Mouse (Mus musculus): Measurements from ENCODE around the gene Tcerg1l. TPM values are rescaled to one million over a fixed set of nuclear protein-coding genes. Genes with fewer than 3 reads are reported as not detected.

The Tcerg1l gene
- polyA plus RNA-seq, 1 experiment from 2014 or later: 4.3 TPM

GRCm38 (mm10) chr7:138400506-138401272 lies 3.2 kb upstream of the Tcerg1l start:
- Histone ChIP-seq H3K9me3 (ENCODE audit: control insufficient read depth, low read length) (no peaks in the 10 kb centered on the region), H3K4me3 (ENCODE audit: low read depth, low read length) (no peak overlapping the region), H3K9ac (ENCODE audit: low read depth, low read length) (no peak overlapping the region), H3K36me3 (ENCODE audit: control insufficient read depth, insufficient read depth, low read length) (no peaks in the 10 kb centered on the region), H3K4me1 (replicated peaks; ENCODE audit: control insufficient read depth, insufficient read depth, low read length) (no peaks in the 10 kb centered on the region), H3K27ac (ENCODE audit: low read depth, low read length) (no peak overlapping the region), H3K27me3 (ENCODE audit: control insufficient read depth, insufficient read depth, low read length) (peaks cover 6% of the 10 kb centered on the region; the same call in 1 of the 2 replicates), H3K4me2 (replicated peaks; ENCODE audit: low read depth, low read length) (no peak overlapping the region)
- ATAC-seq (ENCODE audit: low FRiP score) (no peak), DNase-seq (ENCODE audit: low spot score) (no peak)
- 83% methylated on average over 8 of the region's 8 CpGs for WGBS

DNA sequence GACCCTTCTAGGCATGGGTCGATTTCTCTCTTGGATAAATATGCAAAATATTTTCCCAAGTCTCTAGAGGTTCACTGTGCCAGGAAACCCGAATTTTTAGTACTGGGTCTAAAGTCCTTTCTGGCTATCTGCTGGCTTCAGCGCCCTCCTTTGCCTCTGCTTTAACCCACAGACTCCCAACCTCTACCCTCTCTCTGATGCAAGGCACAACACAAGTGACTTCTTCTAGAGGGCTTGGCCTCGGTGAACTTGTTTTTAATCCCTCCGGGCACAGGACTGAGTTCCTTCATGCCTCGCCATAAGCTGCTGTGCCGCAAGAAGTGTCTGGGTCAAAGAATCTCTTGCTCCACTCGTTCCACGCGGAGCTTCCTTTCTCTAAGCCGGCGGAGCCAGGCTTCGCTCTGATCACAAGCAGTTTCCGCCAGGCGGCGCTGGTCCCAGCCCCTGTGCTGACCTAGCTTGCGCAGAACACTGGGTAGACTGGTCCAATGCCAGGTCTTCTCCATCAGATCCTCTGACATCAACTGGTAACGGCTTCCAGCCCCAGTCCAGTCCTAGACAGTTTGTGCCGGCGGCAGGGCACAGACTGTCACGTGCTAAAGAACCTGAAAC lies 758 bp upstream of the Tcerg1l start:
- ATAC-seq (ENCODE audit: low FRiP score) (peak; percentile 81), DNase-seq (ENCODE audit: low spot score) (peak; percentile 92)
- 1% methylated on average over 21 of the region's 21 CpGs for WGBS
- Histone ChIP-seq H3K4me1 (replicated peaks; ENCODE audit: control insufficient read depth, insufficient read depth, low read length) (no peaks in the 10 kb centered on the region), H3K9me3 (ENCODE audit: control insufficient read depth, low read length) (no peaks in the 10 kb centered on the region), H3K27ac (ENCODE audit: low read depth, low read length) (no peak overlapping the region), H3K4me2 (replicated peaks; ENCODE audit: low read depth, low read length) (peak overlapping the region; percentile 99), H3K36me3 (ENCODE audit: control insufficient read depth, insufficient read depth, low read length) (no peaks in the 10 kb centered on the region), H3K27me3 (ENCODE audit: control insufficient read depth, insufficient read depth, low read length) (peaks cover 6% of the 10 kb centered on the region; the same call in 1 of the 2 replicates), H3K9ac (ENCODE audit: low read depth, low read length) (no peak overlapping the region; the same call in 1 of the 2 replicates), H3K4me3 (ENCODE audit: low read depth, low read length) (peak overlapping the region; percentile 63)

DNA sequence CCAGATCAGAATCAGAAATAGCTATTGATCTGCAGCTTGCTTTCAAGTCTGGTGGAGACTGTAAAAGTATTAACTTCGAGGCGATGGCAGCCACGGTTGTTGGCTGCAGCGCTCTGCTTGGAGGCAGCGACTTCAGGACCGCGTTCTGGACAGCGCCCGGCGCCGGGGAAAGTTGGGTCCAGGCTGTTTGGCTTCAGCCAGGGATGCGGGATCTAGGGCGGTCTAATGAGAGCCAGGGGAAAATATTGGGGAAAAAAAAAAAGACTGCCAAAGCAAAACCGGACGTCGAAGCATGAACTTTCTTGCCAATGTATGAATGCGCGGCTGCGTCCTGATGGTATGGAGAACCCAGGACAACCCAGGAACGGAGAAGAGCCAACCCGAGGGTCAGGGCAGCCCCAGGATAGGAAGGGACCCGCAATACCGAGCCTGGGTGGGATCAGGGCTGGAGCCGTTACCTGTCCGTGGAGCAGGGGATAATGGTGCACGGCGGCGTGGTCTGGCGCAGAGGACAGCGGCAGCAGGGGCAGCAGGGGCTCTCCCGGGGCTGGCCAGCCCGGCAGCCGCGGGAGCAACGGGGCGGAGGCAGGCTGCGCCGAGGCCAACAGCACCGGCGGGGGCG lies 556 bp downstream of the Tcerg1l start:
- under 1% methylated on average over 35 of the region's 41 CpGs for WGBS

GRCm38 (mm10) chr7:138396109-138396862 lies 1.2 kb downstream of the Tcerg1l start:
- DNase-seq (ENCODE audit: low spot score) (no peak), ATAC-seq (ENCODE audit: low FRiP score) (no peak)
- Histone ChIP-seq H3K9me3 (ENCODE audit: control insufficient read depth, low read length) (no peaks in the 10 kb centered on the region), H3K27me3 (ENCODE audit: control insufficient read depth, insufficient read depth, low read length) (peaks cover 6% of the 10 kb centered on the region; the same call in 1 of the 2 replicates), H3K27ac (ENCODE audit: low read depth, low read length) (no peak overlapping the region), H3K4me1 (replicated peaks; ENCODE audit: control insufficient read depth, insufficient read depth, low read length) (no peaks in the 10 kb centered on the region), H3K36me3 (ENCODE audit: control insufficient read depth, insufficient read depth, low read length) (no peaks in the 10 kb centered on the region), H3K4me3 (ENCODE audit: low read depth, low read length) (peak overlapping the region; percentile 63), H3K4me2 (replicated peaks; ENCODE audit: low read depth, low read length) (peak overlapping the region; percentile 99), H3K9ac (ENCODE audit: low read depth, low read length) (no peak overlapping the region)
- 31% methylated on average over 13 of the region's 13 CpGs for WGBS

More for the DNA sequence above, 556 bp downstream of the Tcerg1l start:
- Histone ChIP-seq H3K27me3 (ENCODE audit: control insufficient read depth, insufficient read depth, low read length) (peaks cover 6% of the 10 kb centered on the region; the same call in 1 of the 2 replicates), H3K9me3 (ENCODE audit: control insufficient read depth, low read length) (no peaks in the 10 kb centered on the region), H3K4me1 (replicated peaks; ENCODE audit: control insufficient read depth, insufficient read depth, low read length) (no peaks in the 10 kb centered on the region), H3K9ac (ENCODE audit: low read depth, low read length) (peak overlapping the region; percentile 70), H3K4me2 (replicated peaks; ENCODE audit: low read depth, low read length) (peak overlapping the region; percentile 99), H3K4me3 (ENCODE audit: low read depth, low read length) (peak overlapping the region; percentile 63), H3K36me3 (ENCODE audit: control insufficient read depth, insufficient read depth, low read length) (no peaks in the 10 kb centered on the region), H3K27ac (ENCODE audit: low read depth, low read length) (peak overlapping the region; percentile 45; the same call in 1 of the 2 replicates)
- DNase-seq (ENCODE audit: low spot score) (peak; percentile 79), ATAC-seq (ENCODE audit: low FRiP score) (no peak; the same call in none of the 2 replicates)

GRCm38 (mm10) chr7:138389941-138390340 lies 7.6 kb downstream of the Tcerg1l start:
- H3K9ac ChIP-seq (ENCODE audit: low read depth, low read length): no peak overlapping the region
- WGBS: 91% methylated on average over 6 of the region's 6 CpGs
- H3K4me2 ChIP-seq (replicated peaks; ENCODE audit: low read depth, low read length): no peak overlapping the region
- H3K9me3 ChIP-seq (ENCODE audit: control insufficient read depth, low read length): no peaks in the 10 kb centered on the region
- DNase-seq (ENCODE audit: low spot score) (no peak), ATAC-seq (ENCODE audit: low FRiP score) (no peak)
- H3K36me3 ChIP-seq (ENCODE audit: control insufficient read depth, insufficient read depth, low read length): no peaks in the 10 kb centered on the region
- H3K4me1 ChIP-seq (replicated peaks; ENCODE audit: control insufficient read depth, insufficient read depth, low read length): no peaks in the 10 kb centered on the region
- no peaks in the 10 kb centered on the region for H3K27me3 ChIP-seq (ENCODE audit: control insufficient read depth, insufficient read depth, low read length)
- H3K27ac ChIP-seq (ENCODE audit: low read depth, low read length): no peak overlapping the region
- H3K4me3 ChIP-seq (ENCODE audit: low read depth, low read length): no peak overlapping the region

DNA sequence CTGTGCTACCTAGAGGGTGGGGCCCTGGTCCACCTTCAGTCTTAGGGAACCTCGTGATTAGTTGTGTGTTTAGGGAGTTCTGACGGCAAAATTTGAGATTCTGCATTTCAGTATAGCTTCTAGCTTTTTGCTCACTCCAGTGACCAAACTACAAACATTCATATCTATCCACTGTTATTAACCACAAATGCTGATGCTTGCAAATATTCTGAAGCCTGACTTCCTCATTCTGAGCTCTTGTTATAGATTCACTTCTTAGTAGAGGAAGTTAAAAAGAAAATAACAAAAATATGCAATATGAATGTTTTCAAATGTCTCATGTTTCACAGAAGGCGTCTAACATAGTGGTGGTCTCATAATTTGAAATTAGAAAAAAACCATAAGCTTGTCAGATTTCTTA lies 8.5 kb downstream of the Tcerg1l start:
- H3K27me3 ChIP-seq (ENCODE audit: control insufficient read depth, insufficient read depth, low read length): no peaks in the 10 kb centered on the region
- no peaks in the 10 kb centered on the region for H3K4me1 ChIP-seq (replicated peaks; ENCODE audit: control insufficient read depth, insufficient read depth, low read length)
- H3K9ac ChIP-seq (ENCODE audit: low read depth, low read length): no peak overlapping the region
- H3K27ac ChIP-seq (ENCODE audit: low read depth, low read length): no peak overlapping the region
- ATAC-seq (ENCODE audit: low FRiP score) (no peak), DNase-seq (ENCODE audit: low spot score) (no peak)
- no peaks in the 10 kb centered on the region for H3K9me3 ChIP-seq (ENCODE audit: control insufficient read depth, low read length)
- WGBS: 85% methylated on average over 3 of the region's 3 CpGs
- no peak overlapping the region for H3K4me2 ChIP-seq (replicated peaks; ENCODE audit: low read depth, low read length)
- H3K36me3 ChIP-seq (ENCODE audit: control insufficient read depth, insufficient read depth, low read length): no peaks in the 10 kb centered on the region
- no peak overlapping the region for H3K4me3 ChIP-seq (ENCODE audit: low read depth, low read length)

DNA sequence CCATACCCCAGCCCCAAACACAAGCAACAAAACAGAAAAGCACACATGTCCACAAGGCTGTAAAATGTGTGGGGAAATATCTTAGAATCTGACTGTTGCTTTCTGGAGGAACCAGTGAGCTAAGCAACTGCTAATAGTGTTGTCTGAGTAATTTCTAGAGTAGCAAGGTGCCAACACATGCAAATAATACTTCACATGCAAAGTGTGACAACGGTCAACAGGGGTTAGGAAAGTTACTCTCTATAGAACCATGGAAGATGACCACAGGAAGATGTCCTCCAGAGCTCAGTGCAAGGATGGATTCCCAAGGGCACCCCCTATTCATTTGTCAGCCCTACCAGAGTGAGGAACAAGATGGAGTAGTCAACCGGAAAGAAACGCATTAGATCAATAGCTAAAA lies 18.3 kb downstream of the Tcerg1l start:
- Histone ChIP-seq H3K4me3 (ENCODE audit: low read depth, low read length) (no peak overlapping the region), H3K27ac (ENCODE audit: low read depth, low read length) (no peak overlapping the region), H3K4me1 (replicated peaks; ENCODE audit: control insufficient read depth, insufficient read depth, low read length) (no peaks in the 10 kb centered on the region), H3K27me3 (ENCODE audit: control insufficient read depth, insufficient read depth, low read length) (no peaks in the 10 kb centered on the region), H3K4me2 (replicated peaks; ENCODE audit: low read depth, low read length) (no peak overlapping the region), H3K36me3 (ENCODE audit: control insufficient read depth, insufficient read depth, low read length) (no peaks in the 10 kb centered on the region), H3K9ac (ENCODE audit: low read depth, low read length) (no peak overlapping the region), H3K9me3 (ENCODE audit: control insufficient read depth, low read length) (no peaks in the 10 kb centered on the region)
- DNase-seq (ENCODE audit: low spot score): no peak
- ATAC-seq (ENCODE audit: low FRiP score): no peak
- WGBS: 55% methylated on average over 3 of the region's 3 CpGs

GRCm38 (mm10) chr7:138378546-138378945 lies 19.0 kb downstream of the Tcerg1l start:
- no peak overlapping the region for H3K27ac ChIP-seq (ENCODE audit: low read depth, low read length)
- H3K36me3 ChIP-seq (ENCODE audit: control insufficient read depth, insufficient read depth, low read length): no peaks in the 10 kb centered on the region
- H3K4me2 ChIP-seq (replicated peaks; ENCODE audit: low read depth, low read length): no peak overlapping the region
- H3K27me3 ChIP-seq (ENCODE audit: control insufficient read depth, insufficient read depth, low read length): no peaks in the 10 kb centered on the region
- ATAC-seq (ENCODE audit: low FRiP score) (no peak), DNase-seq (ENCODE audit: low spot score) (no peak)
- H3K4me1 ChIP-seq (replicated peaks; ENCODE audit: control insufficient read depth, insufficient read depth, low read length): no peaks in the 10 kb centered on the region
- H3K9ac ChIP-seq (ENCODE audit: low read depth, low read length): no peak overlapping the region
- 89% methylated on average over 4 of the region's 4 CpGs for WGBS
- H3K9me3 ChIP-seq (ENCODE audit: control insufficient read depth, low read length): no peaks in the 10 kb centered on the region
- H3K4me3 ChIP-seq (ENCODE audit: low read depth, low read length): no peak overlapping the region
